Mouse (Mus musculus) spleen, embryonic (tissue): ENCODE data around the gene Reep6.

Source experiments
- CTCF ChIA-PET: fragments of 350-600 bp; sonication (Branson Sonifier 250); formaldehyde crosslinking; loops from one replicate; lab custom pipeline; 2022; lab: Charles Lee

Reep6 gene

GRCm38 (mm10) chr10:80382641-80383365 is 53.0 kb downstream of the Reep6 start:
- CTCF ChIA-PET = no interaction called here

- CTCF ChIA-PET = no interaction called here
These were observed 53.7 kb downstream of the Reep6 start for GRCm38 (mm10) chr10:80383431-80383830.

GRCm38 (mm10) chr10:80384115-80384639 is 54.4 kb downstream of the Reep6 start:
- CTCF ChIA-PET = interaction anchor here (0.6 to 1.1 kb wide), 2 partner anchors 8 to 13 kb away, joined by 4 to 14 read pairs; no protein-coding TSS in a partner anchor

- CTCF ChIA-PET = interaction anchor here (0.6 to 1.1 kb wide), 2 partner anchors 9 to 13 kb away, joined by 4 to 14 read pairs; no protein-coding TSS in a partner anchor
These were observed 55.0 kb downstream of the Reep6 start for GRCm38 (mm10) chr10:80384709-80385108.

- CTCF ChIA-PET = interaction anchor here (0.5 to 1.1 kb wide), 2 partner anchors 9 to 49 kb away, joined by 3 to 14 read pairs; no protein-coding TSS in a partner anchor
These were observed 55.6 kb downstream of the Reep6 start for GRCm38 (mm10) chr10:80385310-80385709.
